Mouse (Mus musculus) MEL (cell line): ENCODE measurements around the gene B3gat1.

ENCODE experiments used
- BHLHE40 ChIP-seq: IDR thresholded peaks from 2 replicates; pipeline ENCODE4 v1.6.1; 2012; ENCODE audit warnings: low read depth, mild to moderate bottlenecking, inconsistent platforms, low read length, improper control_type of control experiment, borderline replicate concordance
- CTCF ChIP-seq, 3 experiments: IDR thresholded peaks in 2 of 3; conservative IDR thresholded peaks in 1 of 3; 2 replicates each; pipeline ENCODE4 v1.5.1; 2011 to 2012; ENCODE audit warnings: low read length in 3 of 3, low read depth in 2 of 3, mild to moderate bottlenecking in 2 of 3, improper control_type of control experiment in 1 of 3, inconsistent platforms in 1 of 3, mixed read lengths in 1 of 3, moderate library complexity in 1 of 3; ENCODE audit not compliant: control insufficient read depth in 1 of 3, insufficient read depth in 1 of 3, poor library complexity in 1 of 3, severe bottlenecking in 1 of 3
- EP300 ChIP-seq, 2 experiments: IDR thresholded peaks; 2 replicates each; pipeline ENCODE4 v1.6.1; 2011; ENCODE audit warnings: improper control_type of control experiment in 2 of 2, low read length in 2 of 2, low read depth in 1 of 2, mild to moderate bottlenecking in 1 of 2
- KAT2A ChIP-seq: conservative IDR thresholded peaks from 2 replicates; pipeline ENCODE4 v1.6.1; 2012; ENCODE audit warnings: low read depth, low read length, improper control_type of control experiment, inconsistent platforms
- MAX ChIP-seq: IDR thresholded peaks from 2 replicates; pipeline ENCODE4 v1.6.1; 2011; ENCODE audit warnings: low read length, improper control_type of control experiment
- MEF2A ChIP-seq: IDR thresholded peaks from 2 replicates; pipeline ENCODE4 v1.6.1; 2014; ENCODE audit warnings: low read depth, mild to moderate bottlenecking, inconsistent platforms, low read length, improper control_type of control experiment; ENCODE audit not compliant: poor library complexity, insufficient replicate concordance, severe bottlenecking; ENCODE audit errors: extremely low read depth
- POLR2A ChIP-seq, 2 experiments: IDR thresholded peaks; 2 replicates each; pipeline ENCODE4 v1.6.1; 2011 to 2012; ENCODE audit warnings: low read length in 2 of 2, mild to moderate bottlenecking in 2 of 2, control low read depth in 1 of 2, improper control_type of control experiment in 1 of 2, low read depth in 1 of 2, moderate library complexity in 1 of 2; ENCODE audit not compliant: control insufficient read depth in 1 of 2, insufficient read depth in 1 of 2, poor library complexity in 1 of 2
- RAD21 ChIP-seq: IDR thresholded peaks from 2 replicates; pipeline ENCODE4 v1.6.1; 2011; ENCODE audit warnings: mild to moderate bottlenecking, low read depth, low read length, improper control_type of control experiment
- ZC3H11A ChIP-seq: IDR thresholded peaks from 2 replicates; pipeline ENCODE4 v1.6.1; 2012; ENCODE audit warnings: low read depth, mild to moderate bottlenecking, inconsistent platforms, low read length, improper control_type of control experiment
- ZKSCAN1 ChIP-seq: IDR thresholded peaks from 2 replicates; pipeline ENCODE4 v1.6.1; 2012; ENCODE audit warnings: low read depth, mild to moderate bottlenecking, inconsistent platforms, low read length, improper control_type of control experiment, moderate library complexity

DNA sequence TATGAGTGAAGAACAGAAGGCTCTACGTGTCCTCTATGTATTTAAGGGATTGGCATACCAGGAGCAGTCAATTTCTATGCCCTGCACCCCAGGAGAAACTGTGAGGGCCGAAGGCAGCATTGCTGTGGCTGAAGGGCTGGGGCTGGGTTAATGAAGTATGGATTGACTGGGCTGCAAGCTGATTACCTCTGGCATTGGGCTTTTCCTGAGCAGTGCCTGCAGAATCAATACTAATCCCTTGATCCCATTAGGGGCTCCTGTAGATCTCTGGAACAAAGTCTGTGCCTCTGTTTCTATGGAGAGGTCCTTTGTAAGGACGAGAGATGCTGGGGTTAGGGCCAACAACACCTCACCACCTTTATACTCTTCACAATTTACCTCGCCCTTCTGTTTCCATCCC, 13.6 kb downstream of the B3gat1 start:
- TF ChIP-seq MAX (no peak), CTCF (IDR thresholded peaks at IDR 0.05 in 2 of 3, conservative IDR thresholded peaks at IDR 0.05 in 1 of 3; ENCODE audit: control insufficient read depth in 1 of 3, insufficient read depth in 1 of 3, low read depth in 2 of 3, low read length in 3 of 3, poor library complexity in 1 of 3, severe bottlenecking in 1 of 3) (no peak), EP300 (IDR thresholded peaks at IDR 0.05; ENCODE audit: low read depth in 1 of 2, low read length in 2 of 2) (no peak), POLR2A (IDR thresholded peaks at IDR 0.05; ENCODE audit: control insufficient read depth in 1 of 2, insufficient read depth in 1 of 2, low read depth in 1 of 2, low read length in 2 of 2, poor library complexity in 1 of 2) (no peak), RAD21 (no peak), ZC3H11A (no peak), MEF2A (no peak), BHLHE40 (no peak), ZKSCAN1 (no peak), KAT2A (no peak)
